Mouse (Mus musculus) cerebellum, adult 2 months (tissue): ENCODE data around the gene Spast.

ENCODE experiments used
- CTCF ChIP-seq: fragments of 200-500 bp; IDR thresholded peaks from 2 replicates; pipeline ENCODE4 v1.5.1; 2011; ENCODE audit warnings: low read depth, mild to moderate bottlenecking, control low read depth, low read length, moderate library complexity, borderline replicate concordance; ENCODE audit not compliant: insufficient read depth
- POLR2A ChIP-seq: fragments of 200-500 bp; IDR thresholded peaks from 2 replicates; pipeline ENCODE4 v1.6.1; 2011; ENCODE audit warnings: low read length, control low read depth, borderline replicate concordance; ENCODE audit not compliant: insufficient read depth

DNA sequence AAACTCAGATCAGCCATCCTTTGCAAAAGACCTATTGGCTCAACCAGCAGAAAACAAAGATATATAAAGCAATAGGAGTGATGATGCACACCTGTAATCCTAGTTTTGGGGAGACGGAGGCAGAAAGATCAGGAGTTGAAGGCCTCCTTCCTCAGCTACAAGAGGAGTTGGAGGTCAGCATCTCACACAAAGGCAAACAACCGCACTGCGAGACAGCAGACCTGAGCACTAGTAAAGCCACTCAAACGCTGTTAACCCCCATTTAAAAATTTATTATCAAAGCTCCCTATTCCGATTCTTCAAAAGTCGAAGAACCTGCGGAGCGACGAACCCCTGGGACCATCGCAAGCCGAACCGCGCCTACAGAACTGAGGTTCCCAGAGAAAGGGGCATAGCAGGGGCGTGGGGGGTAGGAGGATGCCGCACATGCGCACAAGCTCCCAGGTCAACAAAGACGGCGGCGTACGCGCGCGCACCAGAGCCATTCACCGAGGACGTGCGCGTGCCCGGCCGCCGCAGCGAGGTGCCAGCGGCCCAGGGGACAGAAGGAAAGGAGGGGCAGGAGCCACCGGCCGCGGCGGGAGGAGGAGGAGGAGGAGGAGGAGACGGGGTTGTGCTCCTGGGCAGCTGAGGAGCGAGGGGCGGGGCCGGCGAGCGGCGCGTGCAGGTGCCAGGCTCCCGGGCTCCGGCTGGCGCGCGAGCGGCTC is 409 bp upstream of the Spast start:
- peak; percentile 91 for TF ChIP-seq POLR2A
- no peak for TF ChIP-seq CTCF
